Mouse (Mus musculus) fat pad, adult 2 months (tissue): Measurements from ENCODE around the gene Spib.

Experiments used
- DNase-seq: peaks from one replicate; pipeline ENCODE4 v3.0.0-alpha.2; 2011; ENCODE audit warnings: low read depth, low spot score; ENCODE audit errors: extremely low read depth

Gene Spib

DNA sequence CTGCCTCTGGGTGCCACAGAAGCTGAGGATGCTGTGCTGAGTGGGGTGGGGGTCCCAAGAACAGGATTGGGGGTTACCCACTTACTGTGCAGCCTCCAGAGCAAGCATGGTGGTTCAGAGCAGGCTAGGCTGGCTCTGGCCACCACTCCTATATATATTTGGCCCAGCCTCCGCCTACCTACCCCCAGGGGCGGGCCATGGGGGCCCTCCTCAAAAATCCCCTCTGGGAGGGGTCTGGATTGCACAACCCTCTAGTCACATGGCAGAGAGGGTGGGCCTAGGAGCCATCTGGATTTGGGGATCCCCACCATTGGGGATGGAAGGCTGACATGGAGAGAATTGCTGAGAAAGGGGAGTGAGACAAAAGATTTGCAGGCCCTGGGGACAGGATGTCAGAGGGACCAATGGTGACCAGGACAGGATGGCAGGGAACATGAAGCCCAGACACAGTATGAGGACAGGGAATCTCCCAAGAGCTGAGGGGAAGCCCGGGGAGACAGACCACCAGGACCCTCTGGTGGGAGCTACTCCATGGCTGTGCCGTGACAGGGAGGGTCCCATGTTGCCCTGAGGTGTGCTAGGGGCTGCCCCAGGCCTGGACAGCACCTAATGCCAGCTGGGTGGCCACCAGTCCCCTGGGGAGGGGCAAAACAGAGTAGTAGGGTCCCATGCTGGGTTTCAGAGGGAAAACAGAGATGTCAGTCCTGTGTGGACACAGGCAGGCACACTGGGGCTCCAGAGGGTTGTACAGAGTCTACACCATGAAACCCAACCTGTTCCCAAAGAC is at the start of gene Spib:
Spib (minus strand) TSS at position 126 of the 787 bp plus-strand sequence.
- no peak for DNase-seq

DNA sequence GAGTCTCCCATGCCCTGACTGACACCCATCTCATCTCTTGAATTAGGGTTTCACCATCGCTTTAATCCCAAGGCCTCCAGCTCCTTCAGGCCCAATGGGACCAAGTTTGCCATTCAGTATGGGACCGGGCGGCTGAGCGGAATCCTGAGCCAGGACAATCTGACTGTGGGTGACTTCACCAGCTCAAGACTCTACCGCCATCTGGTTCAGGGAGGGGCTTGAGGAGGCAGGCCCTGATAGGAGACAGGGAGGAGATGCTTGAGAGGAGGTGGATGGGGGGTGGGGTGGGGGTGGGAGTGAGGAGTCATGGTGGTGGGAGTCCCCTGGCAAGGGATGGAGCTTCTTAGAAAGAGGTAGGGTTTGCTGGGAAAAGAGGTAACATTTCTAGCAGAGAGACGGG is 49.8 kb upstream of the Spib start:
- no peak for DNase-seq

DNA sequence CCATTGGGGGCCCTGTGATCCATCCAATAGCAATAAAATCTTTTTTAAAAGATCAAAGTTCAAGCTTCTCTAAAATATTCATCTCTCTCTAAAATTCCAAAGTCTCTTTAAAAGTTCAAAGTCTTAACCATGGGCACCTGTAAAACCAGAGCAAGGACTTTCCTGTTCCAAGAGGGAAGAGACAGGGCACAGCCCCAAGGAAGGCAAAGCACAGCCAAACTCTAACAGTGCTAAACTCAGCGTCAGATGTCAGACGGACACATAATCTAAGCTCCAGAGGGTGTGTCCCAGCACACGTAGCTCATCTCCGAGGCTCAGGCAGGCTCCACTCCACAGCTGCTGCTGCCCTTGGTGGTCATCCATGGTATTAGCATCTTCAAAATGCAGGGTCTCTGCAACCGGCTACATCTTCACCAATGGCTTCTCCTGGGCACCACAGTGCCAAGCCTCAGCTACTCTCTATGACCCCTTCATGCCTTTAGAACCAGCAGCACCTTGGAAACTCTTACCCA is 44.5 kb upstream of the Spib start:
- DNase-seq = no peak

DNA sequence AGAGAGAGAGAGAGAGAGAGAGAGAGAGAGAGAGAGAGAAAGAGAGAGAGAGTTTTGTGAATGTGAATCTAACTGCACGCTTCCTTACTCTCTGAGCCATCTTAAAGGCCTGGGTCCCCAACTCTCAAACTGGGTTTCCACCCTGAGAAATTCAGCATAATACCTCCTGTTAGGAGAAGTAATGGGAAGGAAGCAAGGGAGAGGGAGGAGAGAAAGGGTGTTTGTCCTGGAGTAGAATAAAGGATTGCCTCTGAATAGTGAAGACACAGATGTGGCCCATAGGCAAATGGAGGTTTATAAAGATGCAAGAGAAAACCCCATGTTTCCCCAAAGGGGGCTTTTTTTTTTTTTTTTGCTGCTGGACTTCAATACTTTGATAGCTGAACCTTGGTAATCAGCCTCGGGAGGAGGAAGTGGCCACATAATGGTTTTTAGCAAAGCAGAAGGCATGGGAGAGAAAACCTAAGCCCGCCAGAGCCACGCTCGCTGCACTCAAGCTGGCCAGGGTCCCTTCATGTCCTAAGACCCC is 41.1 kb upstream of the Spib start:
- no peak for DNase-seq

DNA sequence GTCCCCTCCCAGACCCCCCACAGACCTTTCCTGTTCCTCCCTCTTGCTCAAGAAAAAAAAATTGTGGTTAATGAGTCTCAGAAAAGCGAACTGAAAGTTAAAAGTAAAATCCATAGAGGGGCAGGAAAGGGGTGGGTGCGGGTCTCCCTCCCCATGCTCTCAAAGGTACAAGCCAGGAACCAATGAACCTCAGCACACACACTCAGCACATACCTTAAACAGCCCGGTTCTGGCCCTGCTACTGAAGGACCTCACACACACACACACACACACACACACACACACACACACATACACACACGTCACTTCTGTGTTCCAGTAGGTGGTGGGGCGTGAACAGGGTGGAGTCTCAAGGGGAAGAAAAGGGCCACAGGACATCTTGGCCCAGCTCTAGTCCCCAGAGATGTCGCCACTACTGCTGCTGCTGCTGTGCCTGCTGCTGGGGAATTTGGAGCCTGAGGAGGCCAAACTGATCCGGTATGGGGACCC is 40.4 kb upstream of the Spib start, which contains the start of gene Napsa:
Napsa (plus strand) TSS at position 168 of the 489 bp plus-strand sequence.
- no peak for DNase-seq

DNA sequence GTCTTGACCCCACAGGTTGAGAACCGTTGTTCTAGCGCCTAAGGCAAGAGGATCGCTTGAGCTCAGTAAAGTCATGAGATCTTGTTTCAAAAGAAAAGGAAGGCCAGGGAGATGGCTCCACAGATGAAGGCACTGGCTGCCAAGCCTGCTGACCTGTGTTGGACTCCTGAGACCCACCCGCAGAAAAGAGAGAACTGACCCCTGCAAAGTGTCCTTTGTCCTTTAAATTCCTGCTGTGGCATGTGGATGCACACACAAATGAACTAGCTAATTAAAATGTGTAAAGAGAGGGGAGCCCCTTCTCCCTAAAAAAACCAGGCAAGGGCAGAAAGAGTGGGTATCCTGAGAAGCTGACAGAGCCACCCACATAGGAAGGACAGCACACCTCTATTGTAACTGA is 39.9 kb upstream of the Spib start:
- DNase-seq = no peak

DNA sequence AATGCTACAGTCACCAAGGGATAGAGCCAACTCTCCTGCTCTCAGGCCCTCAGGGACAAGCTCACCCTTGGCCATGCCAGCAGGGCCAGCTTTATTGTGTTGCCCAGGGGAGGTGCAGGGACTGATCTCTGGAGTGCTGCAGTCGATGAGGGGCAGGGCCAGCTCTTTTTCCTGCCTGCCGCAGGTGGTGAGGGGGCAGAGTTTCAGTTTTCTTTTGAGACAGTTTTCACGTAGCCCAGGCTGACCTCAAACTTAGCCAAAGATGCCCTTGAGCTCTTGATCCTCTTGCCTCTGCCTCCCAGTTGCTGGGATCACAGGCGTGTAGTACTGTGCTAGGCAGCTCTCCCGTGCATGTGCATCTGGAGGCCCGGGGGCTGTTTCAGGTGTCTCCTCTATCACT is 39.1 kb upstream of the Spib start:
- no peak for DNase-seq

DNA sequence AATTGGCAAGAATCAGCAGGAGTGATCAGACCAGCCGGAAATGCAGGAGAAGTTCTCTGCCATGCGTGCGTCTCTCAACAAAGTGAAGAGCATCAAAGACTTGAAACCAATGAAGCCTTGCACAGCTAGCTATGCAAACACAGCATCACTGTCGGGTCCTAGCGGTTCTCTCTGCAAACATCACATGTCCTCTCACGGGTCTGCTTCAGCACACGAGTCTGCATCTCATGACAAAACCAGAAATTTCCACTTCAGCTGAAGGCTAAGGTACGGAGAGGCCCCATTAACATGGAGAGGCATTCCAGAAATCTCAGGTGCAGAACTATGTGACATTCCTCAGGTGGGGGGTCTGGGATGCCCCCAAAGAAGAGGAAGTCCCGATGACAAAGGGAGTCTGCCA is 36.9 kb upstream of the Spib start:
- DNase-seq = no peak

DNA sequence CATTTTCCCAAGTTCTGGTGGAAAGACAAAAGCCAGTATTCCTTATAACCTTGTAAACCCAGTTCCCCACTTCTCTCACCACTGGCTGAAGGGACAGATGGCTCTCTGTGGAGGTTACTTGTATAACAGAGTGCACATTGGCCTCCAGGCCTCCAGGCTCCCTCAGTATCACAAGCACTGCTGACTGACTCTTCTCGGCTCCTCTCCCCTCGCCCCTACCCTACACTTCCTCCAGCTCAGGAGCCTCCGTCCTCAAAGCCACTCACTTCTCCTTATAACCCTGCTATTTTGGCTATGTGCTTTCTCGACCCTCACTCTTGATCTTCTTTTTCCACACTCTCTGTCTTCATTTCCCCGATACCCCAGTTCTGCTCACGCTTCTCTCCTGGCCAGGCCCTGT is 33.5 kb upstream of the Spib start:
- no peak for DNase-seq

DNA sequence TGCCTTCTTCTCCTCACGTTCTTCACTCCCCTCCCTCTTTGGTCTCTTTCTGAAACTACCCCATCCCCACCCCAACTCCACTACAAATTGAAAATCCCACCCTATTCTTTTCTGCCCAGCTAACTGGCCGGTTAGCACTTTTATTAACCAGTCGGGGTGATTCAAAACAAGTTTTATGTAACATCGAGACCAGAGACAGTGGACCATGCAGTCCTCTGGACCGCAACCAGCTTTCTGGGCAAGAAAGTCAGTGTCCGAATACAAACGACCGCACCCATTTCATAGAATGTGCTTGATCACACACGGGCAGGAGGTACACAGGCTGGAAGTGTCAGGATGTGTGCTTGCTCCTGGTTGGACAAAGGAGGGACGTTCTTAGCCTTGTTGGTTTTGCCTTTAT is 32.6 kb upstream of the Spib start:
- DNase-seq = no peak

DNA sequence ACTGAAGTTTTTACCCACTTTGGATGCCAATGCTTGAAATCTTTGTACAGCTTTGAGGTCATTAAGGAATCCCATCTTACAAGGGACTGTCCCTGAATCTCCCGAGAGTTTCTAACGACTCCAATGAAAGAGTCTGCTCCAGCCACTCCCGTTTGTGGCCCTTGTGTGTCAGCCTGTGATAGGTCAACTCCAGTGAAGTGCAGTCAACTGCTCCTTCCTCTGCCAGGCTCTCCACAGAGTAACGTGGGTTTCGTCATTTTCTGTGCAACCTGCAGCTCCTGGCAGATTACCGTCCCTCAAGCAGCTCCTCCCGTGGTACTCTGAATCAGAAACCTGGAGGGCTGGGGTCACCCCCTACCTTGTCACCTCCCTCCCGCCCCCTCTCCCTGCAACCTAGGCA is 31.4 kb upstream of the Spib start:
- no peak for DNase-seq

DNA sequence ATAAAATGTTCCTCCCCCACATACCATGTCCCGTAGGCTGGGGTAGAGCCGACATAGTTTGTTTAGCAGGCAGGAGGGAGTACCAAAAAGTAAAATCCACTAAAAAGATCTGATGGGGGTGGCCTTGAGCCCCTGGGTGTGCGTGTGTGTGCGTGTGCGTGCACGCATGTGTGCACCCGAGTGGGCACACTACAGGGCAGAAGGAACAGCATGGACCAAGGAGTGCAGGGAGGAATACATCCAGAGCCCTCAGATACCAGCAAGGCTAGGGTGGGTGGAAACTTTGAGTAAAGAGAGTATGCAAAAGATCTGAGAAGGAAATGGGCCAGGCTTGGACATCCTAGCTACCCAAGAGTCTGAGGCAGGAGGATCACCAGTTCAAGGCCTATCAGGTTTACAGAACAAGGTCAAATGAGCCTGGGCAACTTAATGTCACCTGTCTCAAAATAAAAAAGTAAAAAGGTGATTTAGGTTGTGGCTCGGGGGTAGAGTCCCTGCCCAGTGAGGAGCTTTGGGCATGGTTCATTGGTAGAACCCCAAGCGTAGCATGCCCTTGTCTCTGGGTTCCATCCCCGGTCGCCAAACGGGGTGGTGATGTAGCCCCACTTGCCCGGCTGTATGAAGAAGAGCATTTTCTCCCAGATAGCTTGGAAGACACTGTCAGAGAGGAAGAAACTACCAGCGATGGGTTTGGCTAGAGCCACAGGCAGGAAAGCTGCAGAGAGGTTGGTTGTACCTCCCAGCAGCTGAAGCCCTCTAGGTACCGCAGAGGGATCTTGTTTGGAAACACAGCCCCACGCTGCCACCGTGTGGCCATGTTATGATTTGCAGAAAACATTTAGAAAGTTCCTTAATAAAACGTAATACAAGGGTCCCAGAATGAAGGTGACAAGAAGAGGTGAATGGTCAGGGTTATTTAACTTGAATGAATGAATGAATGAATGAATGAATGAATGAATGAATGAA is 28.8 kb upstream of the Spib start:
- no peak for DNase-seq

DNA sequence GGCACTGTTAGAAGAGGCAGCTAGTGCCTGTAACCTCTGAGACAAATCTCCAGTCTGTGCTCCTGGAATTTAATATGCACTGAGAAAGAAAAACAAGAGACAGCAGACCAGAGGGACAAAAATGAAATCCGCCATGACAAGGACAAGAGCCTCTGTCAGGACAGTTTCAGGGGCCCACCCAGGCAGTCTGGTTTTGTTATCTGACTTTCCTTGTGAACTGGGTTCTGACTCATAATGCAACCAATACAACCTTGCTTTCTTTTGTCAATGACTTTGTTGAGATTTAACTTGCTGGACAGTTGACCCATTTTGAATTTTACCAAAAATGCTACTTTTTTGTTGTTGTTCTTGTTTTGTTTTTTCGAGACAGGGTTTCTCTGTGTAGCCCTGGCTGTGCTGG is 25.8 kb upstream of the Spib start:
- DNase-seq = no peak

DNA sequence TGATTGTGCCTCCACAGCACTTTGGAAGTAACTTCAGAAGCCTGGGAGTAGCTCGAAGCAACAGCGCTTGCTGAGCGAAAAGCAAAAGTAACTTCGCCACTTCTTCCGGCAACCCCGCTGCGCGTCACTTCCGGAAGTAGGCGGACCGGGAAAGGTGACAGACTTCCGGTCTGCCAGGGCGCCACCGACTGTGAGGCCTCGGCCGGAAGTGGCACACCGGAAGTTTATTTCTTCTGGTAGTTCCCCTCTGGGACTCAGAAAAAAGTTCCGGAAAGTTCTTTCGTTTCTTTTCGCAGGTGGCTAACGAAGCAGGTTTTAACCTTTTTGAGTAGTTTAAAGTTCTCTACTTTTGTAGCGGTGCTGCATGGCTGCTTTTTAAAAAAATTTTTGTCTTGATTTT is 22.0 kb upstream of the Spib start, which contains the start of gene Nr1h2:
Nr1h2 (minus strand) TSS at position 126 of the 400 bp plus-strand sequence.
- DNase-seq = peak; percentile 45

DNA sequence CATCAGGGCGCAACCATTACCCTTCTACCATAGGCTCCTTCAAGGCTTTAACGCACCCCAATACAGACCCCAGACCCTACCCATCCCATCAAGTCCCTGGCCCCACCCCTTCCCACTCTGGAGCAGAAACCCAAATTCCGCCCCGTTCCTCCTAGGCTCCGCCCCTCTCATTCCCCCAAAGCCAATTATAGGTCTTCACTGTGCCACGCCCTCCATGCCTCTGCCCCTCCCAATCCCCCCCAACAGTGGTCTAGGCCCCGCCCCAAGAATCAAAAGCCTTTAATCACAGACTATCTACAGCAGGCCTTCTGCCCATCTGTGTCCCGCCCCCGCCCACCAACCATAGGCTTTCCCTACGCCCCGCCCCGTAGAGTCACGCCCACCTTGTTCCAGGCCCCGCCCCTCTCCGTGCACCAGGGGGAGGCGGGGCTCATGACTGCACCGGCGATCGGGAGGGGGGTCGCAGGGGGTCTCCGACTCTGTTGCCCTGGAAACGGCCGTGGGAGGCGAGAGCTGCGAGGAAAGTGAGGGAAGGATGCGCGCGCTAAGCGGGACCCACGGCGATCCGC is 21.4 kb upstream of the Spib start:
- no peak for DNase-seq

DNA sequence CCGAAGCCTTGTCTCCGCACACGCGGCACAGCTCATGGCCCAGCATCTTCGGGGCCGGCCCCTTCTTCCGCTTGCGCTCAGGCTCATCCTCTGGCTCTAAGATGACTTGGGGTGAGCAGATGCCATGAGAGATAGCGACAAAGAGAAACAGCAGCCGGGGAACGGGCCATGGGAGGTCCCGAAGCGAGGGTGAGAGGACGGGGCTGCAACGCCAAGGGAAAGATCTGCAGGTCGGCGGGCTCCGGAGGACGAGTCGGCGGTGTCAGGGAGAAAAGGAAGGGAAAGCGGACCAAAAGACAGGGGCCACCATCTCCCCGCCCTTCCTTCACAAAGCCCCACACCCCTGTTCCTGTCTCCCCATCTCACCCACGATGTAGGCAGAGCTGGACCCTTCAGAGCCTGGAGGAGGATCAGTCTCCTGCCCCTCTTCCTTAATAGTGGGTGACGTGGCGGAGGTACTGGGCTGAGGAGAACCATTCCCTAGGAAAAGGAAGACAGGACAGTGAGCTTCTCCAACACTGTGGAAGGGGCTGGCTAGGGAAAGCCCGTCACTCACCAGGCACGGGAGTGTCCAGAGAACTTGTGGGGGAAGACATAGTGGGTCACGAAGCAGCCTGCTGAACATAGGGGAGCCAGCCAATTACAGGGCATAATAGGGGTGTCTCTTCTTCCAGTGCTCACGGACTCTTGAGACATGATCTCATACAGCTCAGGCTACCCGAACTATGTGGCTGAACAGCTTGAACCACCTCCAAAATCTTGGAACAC is 20.5 kb upstream of the Spib start:
- no peak for DNase-seq

DNA sequence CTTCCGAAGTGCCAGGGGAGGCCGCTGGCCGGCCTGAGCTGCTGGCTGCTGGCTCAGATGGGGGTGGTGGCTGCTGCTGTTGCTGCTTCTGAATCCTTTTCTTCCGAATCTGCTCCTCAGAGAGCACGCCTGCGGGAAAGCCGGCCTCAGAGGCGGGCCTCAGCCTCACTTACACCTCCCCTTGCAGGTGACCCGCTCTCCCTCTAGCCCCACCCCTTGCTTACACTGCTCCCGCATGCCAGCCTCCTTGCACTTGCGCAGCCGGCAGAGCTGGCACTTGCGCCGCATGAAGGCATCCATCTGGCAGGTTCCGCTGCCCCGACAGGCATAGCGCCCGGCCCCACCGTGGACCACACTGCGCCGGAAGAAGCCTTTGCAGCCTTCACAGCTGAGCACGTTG is 19.9 kb upstream of the Spib start:
- no peak for DNase-seq

DNA sequence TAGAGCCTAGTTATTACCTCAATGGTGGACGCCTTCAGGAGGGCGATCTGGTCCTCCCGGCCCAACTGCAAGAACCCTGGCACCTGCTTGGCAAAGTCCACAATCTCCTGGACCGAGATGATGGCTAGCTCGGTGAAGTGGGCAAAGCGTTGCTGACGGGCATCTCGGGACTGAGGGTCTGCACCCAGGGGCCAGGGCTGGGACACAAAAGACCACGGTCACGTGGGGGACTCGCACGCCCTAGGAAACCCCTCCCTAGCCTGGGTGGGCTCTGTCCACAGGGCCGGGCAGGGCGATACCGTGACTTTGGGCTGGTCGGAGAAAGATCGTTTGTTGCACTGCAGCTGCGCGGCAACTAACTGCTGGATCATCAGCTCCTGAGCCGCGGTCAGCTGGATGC is 19.4 kb upstream of the Spib start:
- DNase-seq = no peak

DNA sequence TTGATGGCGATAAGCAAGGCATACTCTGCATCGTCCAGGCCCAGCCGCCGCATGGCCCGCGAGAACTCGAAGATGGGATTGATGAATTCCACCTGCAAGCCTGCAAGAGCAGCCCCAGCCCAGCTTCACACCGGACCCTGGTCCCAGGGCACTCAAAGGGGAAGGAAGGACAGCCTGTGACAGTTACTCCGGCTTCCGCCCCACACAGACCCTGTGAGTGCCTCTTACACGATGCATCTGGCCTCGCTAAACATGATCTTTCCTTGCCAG is 18.5 kb upstream of the Spib start:
- DNase-seq = no peak

DNA sequence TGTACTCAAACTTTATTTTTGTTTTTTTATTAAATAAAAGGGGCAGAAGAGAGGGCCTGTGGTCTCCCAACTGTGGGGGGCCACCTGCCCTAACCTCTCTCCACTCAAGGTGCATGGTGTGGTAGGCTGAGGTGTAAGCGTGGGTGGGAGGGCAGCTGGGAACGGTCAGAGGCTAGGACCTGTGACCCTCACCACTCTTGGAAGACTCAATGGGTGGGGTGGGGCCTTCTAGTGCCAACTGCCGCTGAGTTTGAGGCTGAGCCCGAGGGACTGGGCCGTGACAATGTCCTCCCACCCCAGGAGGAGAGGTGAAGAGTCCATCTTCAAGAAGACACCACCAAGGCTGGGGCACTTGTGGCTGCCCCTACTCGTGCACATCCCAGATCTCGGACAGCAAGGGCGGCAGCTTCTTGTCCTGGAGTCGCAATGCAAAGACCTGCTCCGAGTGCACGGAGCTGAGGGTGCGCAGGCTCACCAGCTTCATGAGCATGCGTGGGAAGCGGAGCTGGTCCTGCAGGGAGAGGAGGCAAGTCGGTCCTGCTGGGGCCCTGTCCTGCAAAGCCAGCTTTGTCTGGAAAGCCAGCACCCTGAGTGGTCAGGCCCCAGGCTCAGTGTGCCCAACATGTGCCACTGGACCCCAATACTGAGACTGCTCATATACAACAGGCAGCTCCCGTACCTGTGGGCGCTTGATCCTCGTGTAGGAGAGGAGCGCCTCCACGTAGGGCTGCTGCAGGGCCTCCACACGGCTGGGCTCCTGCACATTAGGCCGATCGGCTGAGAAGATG is 17.9 kb upstream of the Spib start:
- DNase-seq = no peak
